Mouse (Mus musculus): ENCODE data around the gene P4hb.
A peak's percentile ranks its signal among the peaks of the same experiment; 100 is the strongest.
"Not testable (repeated sequence)": the region's sequence is repeated elsewhere in the genome, so short reads cannot be mapped to it uniquely, and the experiment has no call there.

Gene P4hb

DNA sequence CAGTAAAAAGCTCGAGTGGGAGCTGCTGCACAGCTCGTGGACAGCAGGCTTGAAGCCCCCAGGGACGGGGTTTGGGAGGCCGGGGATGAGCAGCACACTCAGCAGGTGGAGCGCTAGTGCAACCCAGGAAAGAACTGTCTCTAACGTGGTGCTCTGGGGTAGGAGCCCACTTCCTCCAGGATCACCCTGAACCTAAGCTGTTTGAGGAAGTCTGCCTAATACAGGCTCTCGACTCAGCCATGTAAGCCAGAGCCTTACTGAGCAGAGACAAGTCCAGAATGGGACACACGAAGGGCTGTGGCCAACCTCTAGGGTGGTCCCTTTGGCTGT is 34.1 kb downstream of the P4hb start:
- no peak for DNase-seq (ENCODE audit: low spot score)

DNA sequence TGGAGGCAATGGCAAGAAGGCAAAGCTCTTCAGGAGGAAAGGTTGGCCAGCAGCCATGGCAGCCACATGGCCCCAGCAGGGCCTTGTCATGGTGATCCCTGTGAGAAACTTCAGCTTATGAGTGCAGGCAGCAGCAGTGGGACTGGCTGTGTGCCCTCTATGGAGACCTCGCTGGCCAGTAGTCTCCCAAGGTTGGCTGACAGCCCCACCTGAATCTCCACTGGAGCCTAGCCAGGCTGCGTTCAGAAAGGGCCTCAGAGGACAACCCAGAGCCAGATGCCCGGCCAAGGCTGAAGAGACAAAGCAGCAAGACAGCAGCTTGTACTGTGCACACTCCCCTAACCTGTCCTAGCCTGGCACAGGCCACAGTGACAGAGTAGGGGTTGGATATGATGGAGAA is 34.6 kb downstream of the P4hb start:
- DNase-seq (ENCODE audit: low spot score): peak; percentile 58

DNA sequence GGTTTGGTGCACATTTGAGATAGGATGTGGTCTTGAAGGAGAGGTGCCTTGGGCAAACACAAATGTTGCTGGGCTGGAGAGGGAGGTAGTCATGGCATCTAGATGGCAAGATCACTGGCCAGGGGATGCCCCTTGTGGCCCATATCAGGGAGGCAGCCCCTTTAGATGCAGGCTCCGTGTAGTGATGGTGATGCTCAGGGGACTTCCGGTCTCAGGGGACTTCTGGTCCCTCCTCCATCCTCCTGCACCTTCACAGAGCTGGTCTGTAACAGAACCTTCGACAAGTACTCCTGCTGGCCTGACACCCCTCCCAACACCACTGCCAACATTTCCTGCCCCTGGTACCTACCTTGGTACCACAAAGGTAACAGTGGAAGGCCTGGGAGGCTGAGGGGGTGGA is 37.2 kb downstream of the P4hb start:
- no peak for DNase-seq (ENCODE audit: low spot score)

DNA sequence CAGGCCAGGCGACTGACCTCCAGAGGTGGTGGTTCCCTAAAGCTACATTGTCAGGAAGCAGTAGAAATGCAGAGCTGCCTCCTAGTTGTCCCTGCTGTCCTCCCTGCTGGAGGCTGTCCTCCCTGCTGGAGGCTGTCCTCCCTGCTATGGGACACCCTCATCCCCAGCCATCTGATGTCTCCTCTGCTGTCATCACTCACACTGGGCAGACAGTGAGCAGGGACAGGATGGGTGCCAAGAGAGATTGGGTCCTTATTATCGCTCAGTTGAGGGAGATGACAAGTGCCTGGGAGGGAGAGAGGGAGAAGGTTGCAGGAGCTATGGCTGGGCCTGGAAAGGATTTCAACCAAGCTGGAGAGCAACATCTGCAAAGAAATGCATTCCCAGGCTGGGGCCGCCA is 37.9 kb downstream of the P4hb start:
- no peak for DNase-seq (ENCODE audit: low spot score)

DNA sequence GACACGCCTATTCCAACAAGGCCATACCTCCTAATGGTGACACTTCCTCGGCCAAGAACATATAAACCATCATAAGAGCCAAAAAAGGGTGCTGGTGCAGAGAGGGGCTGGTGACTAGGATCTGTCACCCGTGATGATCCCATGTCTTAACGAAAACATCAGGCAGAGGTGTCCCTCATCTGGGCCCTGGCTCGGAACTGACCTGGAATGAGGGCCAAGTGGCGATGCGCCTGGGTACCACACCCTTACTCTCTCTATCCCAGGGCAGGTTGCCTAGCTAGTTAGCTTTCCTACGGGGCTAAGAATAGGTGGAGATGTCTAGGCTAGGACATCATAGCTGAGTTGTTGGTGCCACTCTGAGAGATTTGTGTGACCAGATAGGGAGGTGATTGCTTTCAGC is 39.0 kb downstream of the P4hb start:
- DNase-seq (ENCODE audit: low spot score): no peak

DNA sequence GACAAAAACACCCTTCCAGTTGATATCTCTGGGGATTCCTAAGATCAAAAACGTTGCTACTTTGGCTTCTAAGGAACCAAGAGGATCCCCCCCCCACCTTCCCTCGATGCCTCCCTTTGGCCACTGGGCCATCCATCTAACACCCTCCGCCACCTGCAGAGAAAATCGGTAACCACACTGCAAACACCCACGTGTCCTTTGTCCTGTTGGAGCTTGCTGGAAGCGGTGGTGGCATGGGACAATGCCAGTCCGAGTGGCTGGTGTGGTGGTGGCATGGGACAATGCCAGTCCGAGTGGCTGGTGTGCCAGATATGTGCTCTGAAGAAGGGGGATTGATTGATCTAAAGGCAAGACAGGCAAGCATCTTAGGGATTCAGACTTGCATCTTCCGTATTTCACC is 41.4 kb downstream of the P4hb start:
- DNase-seq (ENCODE audit: low spot score): no peak

DNA sequence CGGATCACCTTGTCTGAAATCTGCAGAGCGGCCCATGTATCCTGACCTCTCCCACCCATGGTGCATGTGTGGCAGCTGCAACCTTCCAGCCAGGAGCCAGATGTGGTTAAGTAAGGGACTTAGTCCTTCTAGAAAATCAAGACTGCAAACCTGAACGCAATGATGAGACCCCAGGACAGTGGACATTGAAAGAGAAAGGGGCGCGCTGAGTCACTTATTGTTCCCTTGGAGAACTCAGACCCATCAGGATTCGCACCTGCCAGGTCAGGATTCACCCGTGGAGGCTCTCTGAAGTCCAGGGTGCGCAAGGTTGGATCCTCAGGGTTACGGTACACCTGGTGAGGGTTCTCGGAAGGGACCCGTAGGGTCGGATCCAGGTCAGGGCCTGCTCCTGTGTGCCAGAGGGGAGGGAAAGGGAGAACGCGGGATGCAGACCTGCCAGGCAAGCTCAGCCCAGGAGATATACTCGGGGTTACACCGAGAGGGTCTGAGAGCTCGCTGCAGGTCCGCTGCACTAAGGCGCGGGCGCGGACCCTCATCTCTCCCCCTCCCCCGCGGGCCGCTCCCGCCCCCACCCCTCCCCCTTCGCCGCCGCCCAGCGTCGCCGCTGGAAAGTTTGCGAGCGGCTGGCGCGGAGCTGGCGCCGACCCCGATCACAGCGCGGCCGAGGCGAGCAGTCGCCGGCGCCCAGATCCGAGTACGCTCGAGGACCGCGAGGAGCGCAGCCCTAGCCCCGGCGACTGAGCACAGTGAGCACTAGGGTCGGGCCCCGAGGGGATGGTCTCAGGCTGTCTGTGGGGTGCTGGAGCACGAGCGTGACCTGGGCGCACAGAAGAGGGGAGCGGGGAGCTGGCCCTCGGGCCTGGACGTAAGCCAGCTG is 42.7 kb downstream of the P4hb start, which contains the start of gene Gcgr:
Gene Gcgr, plus strand, starts transcription at position 615 of the 880 bp plus-strand sequence.
- no peak for DNase-seq (ENCODE audit: low spot score)

DNA sequence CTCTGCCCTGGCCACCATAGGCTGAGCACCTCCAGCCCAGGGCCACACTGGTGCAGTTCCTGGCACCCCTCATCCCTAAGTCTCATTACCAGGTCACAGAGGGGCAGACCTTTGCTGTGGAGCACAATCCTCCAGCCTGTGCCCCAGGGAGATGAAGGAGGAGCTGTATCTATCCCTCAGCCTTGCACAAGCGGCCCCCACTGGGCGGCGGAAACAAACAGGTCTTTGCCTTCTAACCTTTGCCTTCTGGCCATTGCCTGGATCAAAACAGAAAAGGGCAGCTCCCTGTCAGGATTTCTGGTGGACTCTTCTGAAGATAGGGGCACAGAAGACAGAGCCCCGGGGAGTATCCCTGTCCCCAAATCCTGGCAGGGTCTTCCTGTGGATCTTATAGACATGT is 44.1 kb downstream of the P4hb start:
- DNase-seq (ENCODE audit: low spot score): no peak

DNA sequence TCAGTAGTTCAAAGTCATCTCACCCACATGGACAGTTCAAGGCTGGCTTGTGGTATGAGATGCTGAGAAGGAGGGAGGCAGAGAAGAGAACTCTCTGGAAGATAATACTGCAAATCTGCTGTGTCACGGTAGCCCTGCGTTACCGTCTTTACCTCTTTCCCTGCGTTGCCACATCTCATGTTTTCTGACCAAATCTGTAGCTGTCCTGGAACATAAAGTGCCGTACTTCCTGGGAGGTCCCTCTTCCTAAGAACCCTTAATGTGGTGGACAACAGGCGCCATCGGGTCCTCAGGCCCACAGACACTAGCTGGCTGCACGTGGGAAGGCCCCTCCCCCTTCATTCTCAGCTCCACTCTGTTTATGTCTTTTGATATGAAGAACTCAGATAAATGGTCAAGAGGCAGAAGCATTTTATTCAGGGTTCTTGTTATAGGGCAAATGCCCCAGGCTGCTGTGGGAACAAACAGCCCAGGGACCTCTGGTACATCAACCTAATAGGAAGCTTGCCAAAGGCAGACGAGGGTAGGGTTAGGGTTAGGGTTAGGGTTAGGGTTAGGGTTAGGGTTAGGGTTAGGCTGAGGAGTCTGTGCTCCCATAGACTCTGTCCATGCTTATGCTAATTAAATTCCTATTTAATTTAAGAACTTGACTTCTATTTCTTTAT is 45.2 kb downstream of the P4hb start:
- DNase-seq (ENCODE audit: low spot score): peak; percentile 55

DNA sequence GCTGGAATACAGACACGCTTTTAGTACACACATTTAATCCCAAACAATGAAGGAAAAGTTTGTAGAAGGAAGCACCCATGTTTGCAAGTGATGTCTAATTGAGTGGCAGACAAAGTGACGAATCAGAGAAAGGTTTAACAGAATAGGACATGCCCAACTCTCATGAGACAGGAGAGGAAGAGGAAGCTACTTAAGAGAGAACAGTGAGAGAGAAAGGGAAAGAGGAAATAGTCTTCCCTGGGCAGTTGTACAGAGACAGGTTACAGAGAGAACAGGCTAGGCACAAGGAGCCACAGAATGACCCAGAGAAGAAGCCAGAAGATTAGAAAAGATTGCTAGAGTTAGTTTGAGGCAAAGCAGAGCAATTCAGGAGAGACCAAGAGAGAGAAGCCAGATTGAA is 47.1 kb downstream of the P4hb start:
- no peak for DNase-seq (ENCODE audit: low spot score)

DNA sequence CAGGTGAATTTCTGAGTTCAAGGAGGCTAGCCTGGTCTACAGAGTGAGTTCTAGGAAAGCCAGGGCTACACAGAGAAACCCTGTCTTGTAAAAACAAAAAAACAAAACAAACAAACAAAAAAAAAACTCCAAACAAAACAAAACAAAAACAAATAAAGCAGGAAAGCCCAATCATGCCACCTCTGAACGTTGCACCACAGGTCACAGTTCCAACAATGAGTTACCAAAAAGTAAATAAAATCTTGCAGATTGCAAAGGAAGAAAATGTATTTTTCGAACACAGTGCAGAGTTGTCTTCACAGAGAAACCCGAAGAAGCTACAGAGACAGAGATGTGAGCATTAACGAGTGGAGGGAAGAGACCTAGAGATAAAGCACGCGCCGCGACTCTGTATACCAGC is 50.5 kb downstream of the P4hb start:
- DNase-seq (ENCODE audit: low spot score): no peak

DNA sequence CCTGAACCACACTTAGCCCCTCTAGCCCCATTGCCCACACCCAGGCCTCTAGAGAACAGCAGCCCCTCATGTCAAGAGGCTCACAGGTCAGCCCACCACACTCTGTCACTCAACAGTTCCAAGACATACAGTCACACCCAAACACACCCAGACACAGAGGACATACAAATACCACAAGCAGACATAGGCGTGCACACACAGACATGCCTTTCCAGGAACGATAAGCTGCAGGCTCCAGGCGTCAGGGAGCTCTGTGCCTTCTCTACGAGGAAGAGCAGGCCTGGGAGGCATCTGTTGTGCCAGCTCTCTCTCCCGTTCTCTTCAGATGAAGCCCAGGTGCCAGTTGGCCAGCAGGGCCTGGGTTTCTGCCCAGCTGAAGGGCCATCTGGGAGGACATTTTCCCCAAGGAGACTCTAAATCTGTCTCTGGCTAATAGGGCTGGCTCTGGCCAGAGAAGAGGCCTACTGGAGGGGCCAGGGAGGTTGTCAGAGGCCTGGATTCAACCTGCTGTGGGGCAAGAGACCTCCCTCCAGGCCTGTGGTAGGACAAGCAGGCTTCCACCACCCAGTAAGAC is 52.0 kb downstream of the P4hb start:
- peak; percentile 81 for DNase-seq (ENCODE audit: low spot score)

DNA sequence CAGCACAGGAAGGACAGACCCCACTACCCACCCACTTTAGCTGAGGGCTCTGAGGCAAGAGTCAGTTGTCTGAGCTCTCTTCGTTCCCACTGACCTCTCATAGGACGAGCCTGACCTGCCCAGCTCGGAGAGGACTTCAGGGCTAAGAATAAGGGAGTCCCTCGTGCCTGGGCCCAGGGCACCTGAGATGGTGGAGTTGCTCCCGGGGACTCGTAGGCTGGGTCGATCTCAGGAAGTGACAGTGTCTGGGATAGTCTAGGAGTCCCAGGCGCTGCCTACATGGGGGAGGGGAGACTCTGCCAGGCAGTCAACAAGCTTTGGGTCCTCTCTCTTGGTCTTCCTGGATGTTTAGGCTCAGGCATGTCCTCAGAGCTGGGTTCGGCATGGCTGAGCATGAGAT is 52.6 kb downstream of the P4hb start:
- no peak for DNase-seq (ENCODE audit: low spot score)

DNA sequence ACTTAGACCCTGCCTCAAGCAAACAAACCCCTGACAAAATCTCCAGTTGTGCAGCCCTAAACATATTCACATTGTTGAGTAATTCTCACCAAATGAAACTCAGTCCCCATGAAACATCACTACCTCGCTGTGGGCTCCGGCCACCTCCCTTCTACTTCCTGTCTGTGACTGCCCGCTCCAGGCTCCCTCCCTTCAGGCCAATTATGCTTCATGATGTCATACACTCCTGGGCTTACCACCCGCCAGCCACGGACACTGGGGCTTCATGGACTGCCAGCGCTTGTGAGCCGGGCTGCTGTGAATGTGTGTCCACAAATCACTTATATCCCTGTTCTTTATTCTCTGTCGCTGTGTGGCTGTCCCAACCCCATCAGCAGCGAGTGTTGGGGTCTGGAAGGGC is 53.3 kb downstream of the P4hb start:
- no peak for DNase-seq (ENCODE audit: low spot score)

DNA sequence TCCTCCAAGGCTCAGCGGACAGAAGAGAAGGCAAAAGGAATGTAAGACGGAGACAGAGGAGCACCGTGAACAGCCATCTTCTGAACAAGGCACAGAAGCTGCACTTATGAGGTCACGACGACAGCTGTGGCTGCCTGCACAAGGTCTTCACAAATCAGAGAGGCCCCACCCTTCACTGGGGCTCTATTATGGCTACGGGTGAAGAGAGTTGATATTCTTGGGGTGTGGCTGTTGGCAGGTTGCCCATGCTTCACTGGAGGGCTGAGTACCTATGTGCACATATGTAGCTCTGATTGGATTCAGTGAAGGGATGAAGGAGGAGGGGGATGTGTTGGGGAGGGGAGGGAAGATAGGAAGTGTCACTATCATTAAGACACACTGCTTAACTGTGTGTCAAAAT is 54.5 kb downstream of the P4hb start:
- no peak for DNase-seq (ENCODE audit: low spot score)

DNA sequence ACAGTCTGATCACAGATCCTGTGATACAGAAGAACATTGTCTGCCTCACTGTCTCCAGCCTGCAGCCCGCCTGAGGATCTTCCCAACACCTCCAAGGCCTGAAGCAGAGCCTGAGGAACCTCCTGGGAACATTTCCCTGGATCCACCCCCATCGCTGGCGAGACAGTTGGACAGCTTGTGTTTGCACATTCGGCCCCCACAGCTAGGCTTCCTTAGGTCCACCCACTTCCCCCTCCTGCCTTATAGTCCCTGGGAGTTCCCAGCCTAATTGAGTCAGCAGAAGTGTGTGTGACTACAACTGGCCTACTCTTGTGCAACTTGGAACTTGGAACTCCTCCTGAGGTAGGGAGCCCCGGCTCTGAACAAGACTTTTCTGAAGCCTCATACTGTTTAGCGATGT is 55.0 kb downstream of the P4hb start:
- peak; percentile 83 for DNase-seq (ENCODE audit: low spot score)

DNA sequence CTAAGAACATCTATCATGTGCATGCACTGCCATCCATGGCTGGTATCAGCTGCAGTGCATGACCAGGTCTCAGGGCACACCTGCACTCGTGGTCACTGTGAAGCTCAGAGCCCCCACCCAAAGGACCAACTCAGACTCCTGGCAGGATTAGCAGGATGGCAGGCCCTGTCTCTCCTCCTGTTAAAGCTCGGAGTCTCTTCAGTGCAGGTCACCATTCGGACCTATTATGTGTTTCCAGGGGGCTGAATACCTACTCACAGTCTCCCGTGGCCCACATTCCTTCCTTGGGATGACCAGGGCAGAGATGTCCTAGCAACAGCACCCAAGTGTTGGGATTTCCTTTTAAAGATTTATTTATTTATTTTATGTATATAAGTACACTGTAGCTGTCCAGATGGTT is 55.9 kb downstream of the P4hb start:
- DNase-seq (ENCODE audit: low spot score): no peak

DNA sequence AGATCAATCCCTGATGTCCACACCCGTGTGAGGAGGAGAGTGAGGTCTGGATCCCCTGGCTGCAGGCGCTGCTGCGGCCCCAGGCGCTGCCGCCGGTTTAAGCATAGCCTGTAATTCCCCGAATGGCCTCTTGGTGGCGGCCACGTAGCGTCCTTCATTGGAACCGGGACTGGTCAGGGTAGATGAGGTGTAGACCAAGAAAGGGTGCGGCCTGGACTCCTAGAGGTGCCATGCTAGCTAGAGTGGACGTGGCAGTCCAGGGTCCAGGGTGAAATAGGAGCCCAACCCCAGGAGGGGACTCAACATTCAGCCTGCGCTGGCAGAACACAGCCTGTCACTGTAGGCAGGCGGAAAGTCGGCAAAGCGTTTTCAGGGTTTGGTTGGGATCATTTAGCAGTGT is 57.4 kb downstream of the P4hb start:
- DNase-seq (ENCODE audit: low spot score): peak; percentile 78

DNA sequence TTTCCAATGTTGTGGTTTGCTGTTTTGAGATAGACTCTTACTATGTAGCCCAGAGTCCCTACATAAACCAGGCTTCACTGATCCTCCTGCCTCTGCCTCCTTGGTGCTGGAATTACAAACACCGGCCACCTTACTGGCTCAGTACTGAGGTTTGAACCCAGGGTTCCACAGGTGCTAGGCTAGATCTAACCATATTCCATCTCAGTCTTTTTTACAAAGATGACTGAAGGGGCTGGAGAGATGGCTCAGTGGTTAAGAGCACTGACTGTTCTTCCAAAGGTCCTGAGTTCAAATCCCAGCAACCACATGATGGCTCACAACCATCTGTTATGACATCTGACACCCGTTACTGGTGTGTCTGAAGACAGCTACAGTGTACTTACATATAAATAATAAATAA is 58.8 kb downstream of the P4hb start:
- DNase-seq (ENCODE audit: low spot score): not testable (repeated sequence)

DNA sequence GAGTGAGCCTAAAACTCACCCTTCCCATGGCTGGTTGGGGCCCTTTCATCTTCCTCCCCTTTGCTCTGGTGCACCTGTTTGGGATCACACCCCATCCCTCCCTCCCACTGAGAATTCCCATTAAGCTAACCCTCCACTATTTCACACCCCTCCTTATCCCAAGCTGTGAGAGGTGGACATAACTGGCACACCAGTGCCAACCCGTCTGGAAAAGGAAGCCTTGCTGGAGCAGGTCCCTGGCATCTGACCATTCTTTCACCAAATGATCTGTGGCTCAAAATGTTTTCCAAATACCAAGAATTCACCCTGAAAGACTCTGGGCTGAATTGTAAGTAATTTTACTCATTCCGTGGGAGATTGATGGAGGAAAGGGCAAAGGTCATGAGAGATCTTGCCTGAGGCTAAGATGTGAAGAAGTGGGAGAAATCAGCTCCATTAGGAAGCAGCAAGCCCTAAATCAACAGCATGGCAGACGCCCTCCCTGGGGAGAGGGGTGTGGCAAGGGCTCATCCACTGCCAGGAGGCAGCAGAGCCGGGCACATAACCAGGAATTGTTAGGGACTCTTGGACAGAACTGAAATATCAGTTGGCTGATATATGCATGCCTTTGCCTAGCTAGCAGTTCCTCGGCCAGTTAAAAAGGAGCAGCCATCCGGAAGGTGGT is 60.1 kb downstream of the P4hb start:
- DNase-seq (ENCODE audit: low spot score): peak; percentile 98

DNA sequence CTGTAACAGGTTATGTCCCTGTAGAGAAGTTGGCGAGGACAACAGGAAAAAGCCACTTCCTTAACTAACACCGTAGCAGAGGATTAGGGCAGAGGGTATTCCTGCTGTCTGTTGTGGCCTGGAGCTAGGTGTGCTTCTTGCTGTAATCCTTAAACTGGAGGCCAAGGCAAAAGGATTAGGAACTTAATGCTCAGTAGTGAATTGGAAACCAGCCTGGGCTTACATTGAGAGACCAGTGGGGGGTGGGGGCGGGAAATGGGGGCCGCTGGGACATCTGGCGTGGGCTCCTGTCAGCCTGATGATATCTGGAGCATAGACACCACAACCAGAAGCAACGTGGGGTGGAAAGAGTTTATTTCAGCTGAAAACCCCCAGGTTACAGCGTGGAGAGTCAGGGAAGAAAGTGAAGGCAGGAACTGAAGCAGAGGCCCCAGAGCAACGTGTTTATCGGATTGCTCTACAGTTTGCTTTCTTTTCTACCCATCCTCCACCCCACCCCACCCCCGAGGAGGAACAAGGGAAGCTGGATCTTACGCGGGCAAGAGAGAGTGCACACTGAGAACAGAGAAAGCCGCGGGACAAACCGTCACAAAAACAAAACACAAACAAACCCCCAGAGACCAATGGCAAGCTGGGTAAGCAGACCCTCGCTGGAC is 62.5 kb downstream of the P4hb start:
- DNase-seq (ENCODE audit: low spot score): no peak

Data from adipocyte (in vitro differentiated cells).